Mouse (Mus musculus) spleen, postnatal 36 days (tissue): Measurements from ENCODE around the gene Etv1.
A peak's percentile ranks its signal among the peaks of the same experiment; 100 is the strongest.

Experiments used
- DNase-seq, 2 experiments: peaks; one replicate each; pipeline ENCODE4 v3.0.0; 2022; ENCODE audit warnings: low spot score in 2 of 2, mixed read lengths in 1 of 2

Etv1 gene

GRCm38 (mm10) chr12:38779186-38779777 is at the start of gene Etv1:
TSS of gene Etv1 (plus strand) at chr12:38779380.
- DNase-seq, result peak; percentile 51 to 57

- no peak for DNase-seq
These were observed 49.5 kb upstream of the Etv1 start for GRCm38 (mm10) chr12:38729661-38730060.

- no peak for DNase-seq
These were observed 48.4 kb upstream of the Etv1 start for GRCm38 (mm10) chr12:38730791-38731190.

- DNase-seq, result no peak
These were observed 19.9 kb upstream of the Etv1 start for GRCm38 (mm10) chr12:38759322-38759721.

- DNase-seq, result no peak
These were observed 1.9 kb upstream of the Etv1 start for GRCm38 (mm10) chr12:38777316-38777715.

- DNase-seq, result no peak
These were observed 1.3 kb upstream of the Etv1 start for GRCm38 (mm10) chr12:38777957-38778298.

- DNase-seq, result peak; percentile 47 to 51
These were observed 693 bp upstream of the Etv1 start for GRCm38 (mm10) chr12:38778299-38779075.

- DNase-seq, result peak; percentile 4 to 14
These were observed 1.1 kb downstream of the Etv1 start for GRCm38 (mm10) chr12:38780006-38780954.

GRCm38 (mm10) chr12:38780955-38781304 is 1.8 kb downstream of the Etv1 start:
- DNase-seq, result no peak

GRCm38 (mm10) chr12:38781686-38782085 is 2.5 kb downstream of the Etv1 start:
- no peak for DNase-seq

- no peak for DNase-seq
These were observed 4.1 kb downstream of the Etv1 start for GRCm38 (mm10) chr12:38783291-38783690.

- no peak for DNase-seq
These were observed 5.0 kb downstream of the Etv1 start for GRCm38 (mm10) chr12:38784221-38784620.

GRCm38 (mm10) chr12:38786571-38786970 is 7.4 kb downstream of the Etv1 start:
- DNase-seq, result no peak

- DNase-seq, result no peak
These were observed 8.5 kb downstream of the Etv1 start for GRCm38 (mm10) chr12:38787704-38788103.

GRCm38 (mm10) chr12:38788621-38789020 is 9.4 kb downstream of the Etv1 start:
- DNase-seq, result no peak

- no peak for DNase-seq
These were observed 10.7 kb downstream of the Etv1 start for GRCm38 (mm10) chr12:38789789-38790355.

- DNase-seq, result no peak
These were observed 13.9 kb downstream of the Etv1 start for GRCm38 (mm10) chr12:38793076-38793475.

- no peak for DNase-seq
These were observed 14.5 kb downstream of the Etv1 start for GRCm38 (mm10) chr12:38793697-38794096.

GRCm38 (mm10) chr12:38807031-38807430 is 27.9 kb downstream of the Etv1 start:
- DNase-seq, result no peak

GRCm38 (mm10) chr12:38812392-38812791 is 33.2 kb downstream of the Etv1 start:
- no peak for DNase-seq

GRCm38 (mm10) chr12:38814010-38814786 is 35.0 kb downstream of the Etv1 start:
- DNase-seq, result no peak
